Mouse (Mus musculus): ENCODE measurements around the gene Map1lc3b. TPM values are rescaled to one million over a fixed set of nuclear protein-coding genes. Genes with fewer than 3 reads are reported as not detected.

Map1lc3b gene
- total RNA-seq, 2 experiments from 2014 or later: 166 to 175 TPM

GRCm38 (mm10) chr8:121623043-121623442 lies 32.9 kb downstream of the Map1lc3b start:
- TF ChIP-seq CTCF (IDR thresholded peaks at IDR 0.05): no peak
- intact Hi-C loops (cut with DNase I): no loop called here
- no peak for DNase-seq
- peak overlapping the region; percentile 43; the same call in 1 of the 2 replicates for H3K27ac ChIP-seq
- no peak overlapping the region for H3K4me3 ChIP-seq

GRCm38 (mm10) chr8:121628681-121629080 lies 38.5 kb downstream of the Map1lc3b start:
- H3K4me3 ChIP-seq: no peak overlapping the region
- peak overlapping the region; percentile 43; the same call in 1 of the 2 replicates for H3K27ac ChIP-seq
- DNase-seq: no peak
- no peak for TF ChIP-seq CTCF (IDR thresholded peaks at IDR 0.05)
- intact Hi-C loops (cut with DNase I): no loop called here

- DNase-seq: peak; percentile 63
- Histone ChIP-seq H3K4me3 (no peak overlapping the region), H3K27ac (peak overlapping the region; percentile 81)
- intact Hi-C loops (cut with DNase I): no loop called here
- TF ChIP-seq CTCF (IDR thresholded peaks at IDR 0.05): no peak
These were observed 41.5 kb downstream of the Map1lc3b start for GRCm38 (mm10) chr8:121631645-121632071.

- no peak for DNase-seq
- intact Hi-C loops (cut with DNase I): no loop called here
- no peak for TF ChIP-seq CTCF (IDR thresholded peaks at IDR 0.05)
These were observed 42.2 kb downstream of the Map1lc3b start for GRCm38 (mm10) chr8:121632401-121632800.

DNA sequence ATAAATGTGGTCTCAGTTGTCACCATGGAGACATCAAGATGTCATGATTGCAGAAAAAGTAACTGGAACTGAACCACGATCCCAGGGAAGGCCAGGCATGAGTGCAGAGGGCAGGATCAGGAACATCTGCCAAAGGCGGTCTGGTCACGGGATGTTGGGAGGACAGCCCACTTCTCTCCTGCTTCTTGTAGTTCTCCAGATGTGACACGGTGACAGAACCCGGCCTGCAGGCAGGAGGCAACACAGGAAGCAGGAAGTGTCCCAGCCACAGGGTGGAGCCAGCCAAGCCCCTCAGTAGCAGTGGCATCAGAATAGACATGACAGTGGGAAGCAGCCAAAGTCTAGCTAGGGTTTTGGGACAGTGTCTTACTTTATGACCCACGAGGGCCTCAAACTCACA lies 45.4 kb downstream of the Map1lc3b start:
- no peak overlapping the region for H3K4me3 ChIP-seq
- intact Hi-C loops (cut with DNase I): no loop called here
- DNase-seq: peak; percentile 44
- peak overlapping the region; percentile 77 for H3K27ac ChIP-seq
- no peak for TF ChIP-seq CTCF (IDR thresholded peaks at IDR 0.05)

More at GRCm38 (mm10) chr8:121632401-121632800, 42.2 kb downstream of the Map1lc3b start:
- Histone ChIP-seq H3K27ac (peak overlapping the region; percentile 81), H3K4me3 (no peak overlapping the region)

DNA sequence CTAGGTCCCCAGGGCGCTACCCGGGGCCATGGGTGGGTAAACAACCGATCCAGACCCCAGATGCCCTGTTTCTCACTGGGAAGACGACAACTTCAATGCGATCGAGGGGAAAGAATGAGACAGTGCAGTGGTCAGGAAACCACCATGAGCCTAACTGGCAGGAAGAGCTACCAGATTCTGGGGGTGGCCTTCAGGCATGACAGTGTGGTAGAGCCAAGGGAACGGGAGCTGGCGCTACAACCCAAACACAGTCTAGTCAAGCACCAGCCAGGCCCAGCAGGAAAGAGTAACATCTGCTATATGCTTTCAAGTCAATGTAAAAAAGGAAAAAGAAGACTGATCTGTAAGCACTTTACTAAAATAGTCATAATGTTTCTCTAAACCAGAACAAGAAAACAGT lies 46.0 kb downstream of the Map1lc3b start:
- DNase-seq: no peak
- no peak for TF ChIP-seq CTCF (IDR thresholded peaks at IDR 0.05)
- intact Hi-C loops (cut with DNase I): no loop called here

GRCm38 (mm10) chr8:121642804-121643203 lies 52.6 kb downstream of the Map1lc3b start:
- no peak for TF ChIP-seq CTCF (IDR thresholded peaks at IDR 0.05)
- H3K27ac ChIP-seq: peak overlapping the region; percentile 68
- DNase-seq: peak; percentile 50
- no peak overlapping the region for H3K4me3 ChIP-seq
- intact Hi-C loops (cut with DNase I): no loop called here

More for the DNA sequence above, 46.0 kb downstream of the Map1lc3b start:
- Histone ChIP-seq H3K4me3 (no peak overlapping the region), H3K27ac (peak overlapping the region; percentile 77)

DNA sequence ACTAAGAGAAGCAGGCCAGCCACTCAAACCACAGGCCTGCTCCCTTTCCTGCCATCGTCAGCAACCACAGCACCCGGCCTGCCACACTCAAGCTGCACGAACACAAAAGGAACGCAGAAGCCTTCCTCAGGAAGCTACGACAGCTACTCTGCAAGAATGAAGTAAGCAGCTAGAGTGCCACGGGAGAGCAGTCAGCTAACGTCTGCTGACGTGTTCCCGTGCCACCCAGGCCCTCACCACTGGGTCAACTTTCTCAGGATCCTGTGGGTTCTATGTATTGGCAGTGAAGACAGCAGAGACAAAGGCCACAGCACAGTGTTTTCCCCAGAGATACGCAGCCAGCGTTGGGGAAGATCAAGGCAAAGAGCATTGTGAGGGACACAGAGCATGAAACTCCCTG lies 53.2 kb downstream of the Map1lc3b start:
- peak overlapping the region; percentile 68 for H3K27ac ChIP-seq
- no peak for TF ChIP-seq CTCF (IDR thresholded peaks at IDR 0.05)
- no peak overlapping the region for H3K4me3 ChIP-seq
- intact Hi-C loops (cut with DNase I): no loop called here
- DNase-seq: no peak

- intact Hi-C loops (cut with DNase I): no loop called here
- DNase-seq: no peak
- no peak for TF ChIP-seq CTCF (IDR thresholded peaks at IDR 0.05)
- Histone ChIP-seq H3K4me3 (no peak overlapping the region), H3K27ac (peak overlapping the region; percentile 9; the same call in 1 of the 2 replicates)
These were observed 57.5 kb downstream of the Map1lc3b start for GRCm38 (mm10) chr8:121647511-121648215.

Other genes starting within 250 kb of the Map1lc3b start
- not detected for gene 1700018B08Rik, start 46.0 kb upstream of the Map1lc3b start, total RNA-seq (2021)
- 100 to 1,000 TPM; 141 to 165 TPM for gene Fbxo31, start 11.6 kb upstream of the Map1lc3b start, total RNA-seq (2021)
- 10 to 100 TPM; 18.8 to 22.3 TPM for gene Zcchc14, start 62.5 kb downstream of the Map1lc3b start, total RNA-seq (2021)
- gene Jph3, start 139.3 kb downstream of the Map1lc3b start, total RNA-seq (2021): not detected
- gene Klhdc4, start 239.2 kb downstream of the Map1lc3b start, total RNA-seq (2021): 10 to 100 TPM; 10.1 to 13.7 TPM